Mouse (Mus musculus) gastrocnemius, adult 2 months (tissue): ENCODE measurements at regions not wholly inside any gene's neighbourhood (a gene's known extent, or its start where the extent isn't known, plus 50 kb on each side); places are given as distances from the start of the nearest gene placed in this dataset.

Experiments
- DNase-seq: peaks from one replicate; pipeline ENCODE4 v3.0.0; 2022
- H3K27ac ChIP-seq: fragments of 200-600 bp; 2 replicates; pipeline ENCODE4 v1.8.1; 2022; ENCODE audit warnings: mild to moderate bottlenecking
- H3K4me3 ChIP-seq: fragments of 200-600 bp; 2 replicates; pipeline ENCODE4 v1.8.1; 2022; ENCODE audit warnings: mild to moderate bottlenecking, moderate library complexity
- CTCF ChIP-seq: fragments of 200-600 bp; IDR thresholded peaks from 2 replicates; pipeline ENCODE4 v1.8.1; 2022; ENCODE audit warnings: antibody characterized with exemption, mild to moderate bottlenecking, moderate library complexity
- intact Hi-C: fragments of 180-260 bp; cut with DNase I; formaldehyde crosslinking; loops from one replicate; pipeline ENCODE4 v1.15.1; 2025

GRCm38 (mm10) chr13:52055741-52056140 lies 209.3 kb downstream of the Gadd45g start:
- no peak for TF ChIP-seq CTCF
- H3K4me3 ChIP-seq: no peak overlapping the region
- intact Hi-C loops: no loop called here
- no peak for DNase-seq
- no peak overlapping the region for H3K27ac ChIP-seq

GRCm38 (mm10) chr13:52057456-52057855 lies 211.0 kb downstream of the Gadd45g start:
- no peak for TF ChIP-seq CTCF
- H3K4me3 ChIP-seq: no peak overlapping the region
- H3K27ac ChIP-seq: no peak overlapping the region
- intact Hi-C loops: no loop called here
- no peak for DNase-seq

- peak overlapping the region; percentile 45 for H3K4me3 ChIP-seq
- no peak for TF ChIP-seq CTCF
- H3K27ac ChIP-seq: no peak overlapping the region
- intact Hi-C loops: no loop called here
- DNase-seq: no peak
Observed at GRCm38 (mm10) chr13:52059756-52060417, 213.4 kb downstream of the Gadd45g start.

GRCm38 (mm10) chr13:52060418-52060870 lies 214.0 kb downstream of the Gadd45g start:
- intact Hi-C loops: no loop called here

GRCm38 (mm10) chr13:52061454-52061853 lies 215.0 kb downstream of the Gadd45g start:
- intact Hi-C loops: no loop called here
- Histone ChIP-seq H3K27ac (no peak overlapping the region), H3K4me3 (no peak overlapping the region)
- TF ChIP-seq CTCF: no peak
- DNase-seq: no peak

More at GRCm38 (mm10) chr13:52060418-52060870, 214.0 kb downstream of the Gadd45g start:
- H3K27ac ChIP-seq: peak overlapping the region; percentile 3; the same call in 1 of the 2 replicates
- H3K4me3 ChIP-seq: peak overlapping the region; percentile 45
- no peak for TF ChIP-seq CTCF
- peak; percentile 35 for DNase-seq

- Histone ChIP-seq H3K27ac (no peak overlapping the region), H3K4me3 (no peak overlapping the region)
- no peak for DNase-seq
- no peak for TF ChIP-seq CTCF
- intact Hi-C loops: no loop called here
Observed at GRCm38 (mm10) chr13:52061881-52062280, 215.4 kb downstream of the Gadd45g start.

GRCm38 (mm10) chr13:52062576-52062975 lies 216.1 kb downstream of the Gadd45g start:
- DNase-seq: no peak
- H3K27ac ChIP-seq: no peak overlapping the region
- intact Hi-C loops: no loop called here
- H3K4me3 ChIP-seq: no peak overlapping the region
- no peak for TF ChIP-seq CTCF

- no peak overlapping the region for H3K4me3 ChIP-seq
- no peak overlapping the region for H3K27ac ChIP-seq
- DNase-seq: peak; percentile 3
- intact Hi-C loops: no loop called here
- no peak for TF ChIP-seq CTCF
Observed at GRCm38 (mm10) chr13:52065274-52065673, 218.8 kb downstream of the Gadd45g start.

GRCm38 (mm10) chr13:52065720-52066119 lies 219.2 kb downstream of the Gadd45g start:
- intact Hi-C loops: no loop called here
- Histone ChIP-seq H3K4me3 (no peak overlapping the region), H3K27ac (no peak overlapping the region)
- TF ChIP-seq CTCF: no peak
- DNase-seq: no peak

GRCm38 (mm10) chr13:52067048-52067447 lies 220.6 kb downstream of the Gadd45g start:
- intact Hi-C loops: no loop called here
- DNase-seq: peak; percentile 11
- TF ChIP-seq CTCF: no peak
- no peak overlapping the region for H3K27ac ChIP-seq
- no peak overlapping the region for H3K4me3 ChIP-seq

GRCm38 (mm10) chr13:52068886-52069439 lies 222.5 kb downstream of the Gadd45g start:
- TF ChIP-seq CTCF: no peak
- Histone ChIP-seq H3K27ac (no peak overlapping the region), H3K4me3 (no peak overlapping the region)
- DNase-seq: peak; percentile 3
- intact Hi-C loops: no loop called here

- Histone ChIP-seq H3K27ac (no peak overlapping the region), H3K4me3 (no peak overlapping the region)
- no peak for TF ChIP-seq CTCF
- peak; percentile 7 for DNase-seq
- intact Hi-C loops: loop anchor here (5.0 kb wide), 1 partner anchor 37 kb away; no protein-coding TSS in a partner anchor
Observed at GRCm38 (mm10) chr13:52069714-52070113, 223.2 kb downstream of the Gadd45g start.

- DNase-seq: peak; percentile 14
- TF ChIP-seq CTCF: no peak
- Histone ChIP-seq H3K27ac (no peak overlapping the region), H3K4me3 (no peak overlapping the region)
- intact Hi-C loops: loop anchor here (5.0 kb wide), 1 partner anchor 39 kb away; no protein-coding TSS in a partner anchor
Observed at GRCm38 (mm10) chr13:52070731-52071663, 224.5 kb downstream of the Gadd45g start.
